Mouse (Mus musculus) liver, adult 10 weeks (tissue): Measurements from ENCODE around the gene Acot6. TPM values are rescaled to one million over a fixed set of nuclear protein-coding genes. Genes with fewer than 3 reads are reported as not detected.

Source experiments
- polyA plus RNA-seq: library from polyadenylated mRNA; stranded (reverse); fragments of 350-450 nt; fragmentation: Illumina TruSeq; extraction: RNeasy Lipid Tissue Mini Kit (QIAGEN cat#74804); gene quantifications from one replicate; pipeline ENCODE4 v1.2.3, GENCODE M21; 2014; ENCODE audit warnings: low read depth, low replicate concordance

The Acot6 gene
- polyA plus RNA-seq = 2.0 TPM

DNA sequence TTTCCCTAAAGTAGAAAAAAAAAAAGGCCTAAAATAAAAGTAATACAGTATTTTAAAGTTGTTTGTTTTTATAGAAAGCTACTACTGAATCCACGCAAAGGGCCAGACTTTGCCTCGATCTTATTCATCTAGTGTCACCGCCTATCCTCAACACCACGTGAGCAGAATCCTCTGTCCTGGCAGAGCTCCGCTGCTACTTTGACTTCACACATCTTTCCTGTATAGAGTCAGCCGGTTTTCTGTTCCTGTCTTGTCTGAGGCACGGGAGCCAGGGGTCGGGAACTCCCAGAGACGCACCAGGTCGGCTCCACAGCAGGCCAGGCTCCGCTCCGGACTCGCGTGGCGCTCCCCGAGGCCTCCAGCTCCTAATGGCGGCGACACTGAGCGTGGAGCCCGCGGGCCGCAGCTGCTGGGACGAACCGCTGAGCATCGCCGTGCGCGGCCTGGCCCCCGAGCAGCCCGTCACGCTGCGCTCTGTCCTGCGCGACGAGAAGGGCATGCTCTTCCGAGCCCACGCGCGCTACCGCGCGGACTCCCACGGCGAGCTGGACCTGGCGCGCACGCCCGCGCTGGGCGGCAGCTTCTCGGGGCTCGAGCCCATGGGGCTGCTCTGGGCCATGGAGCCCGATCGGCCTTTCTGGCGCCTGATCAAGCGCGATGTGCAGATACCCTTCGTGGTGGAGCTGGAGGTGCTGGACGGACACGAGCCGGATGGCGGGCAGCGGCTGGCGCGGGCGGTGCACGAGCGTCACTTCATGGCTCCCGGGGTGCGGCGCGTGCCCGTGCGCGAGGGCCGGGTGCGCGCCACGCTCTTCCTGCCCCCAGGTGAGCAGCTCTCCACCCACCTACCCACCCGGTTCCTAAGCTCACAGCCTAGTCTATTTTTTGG is at the start of gene Acot6:
Gene Acot6, plus strand, starts transcription at position 51 of the 889 bp plus-strand sequence.

DNA sequence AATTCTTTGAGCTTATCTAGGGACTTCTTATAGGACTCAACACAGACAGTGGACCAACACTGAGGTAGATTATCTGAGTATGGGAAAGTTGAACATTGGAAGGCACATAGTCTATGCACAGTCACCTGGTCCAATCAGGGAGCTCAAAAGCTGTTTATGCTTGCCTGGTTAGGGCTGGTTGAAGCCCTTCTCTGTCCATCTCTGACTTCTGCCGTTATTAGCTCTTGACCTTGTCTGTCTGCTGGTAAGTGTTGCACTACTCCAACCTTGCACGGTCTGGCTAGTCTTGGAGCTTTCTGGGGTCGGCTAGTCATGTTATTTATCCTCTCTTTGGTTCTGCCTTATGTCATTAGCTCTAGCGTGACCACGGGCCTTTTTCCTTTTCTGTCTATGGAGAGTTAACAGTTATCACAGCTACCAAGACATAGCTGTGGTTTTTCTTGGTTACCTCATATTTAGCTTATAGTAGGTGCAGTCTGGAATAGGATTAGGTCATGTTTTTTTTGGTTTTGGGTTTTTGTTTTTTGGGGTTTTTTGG is 48.4 kb upstream of the Acot6 start, which contains the start of gene Acot3:
Gene Acot3, plus strand, starts transcription at position 208 of the 538 bp plus-strand sequence.

DNA sequence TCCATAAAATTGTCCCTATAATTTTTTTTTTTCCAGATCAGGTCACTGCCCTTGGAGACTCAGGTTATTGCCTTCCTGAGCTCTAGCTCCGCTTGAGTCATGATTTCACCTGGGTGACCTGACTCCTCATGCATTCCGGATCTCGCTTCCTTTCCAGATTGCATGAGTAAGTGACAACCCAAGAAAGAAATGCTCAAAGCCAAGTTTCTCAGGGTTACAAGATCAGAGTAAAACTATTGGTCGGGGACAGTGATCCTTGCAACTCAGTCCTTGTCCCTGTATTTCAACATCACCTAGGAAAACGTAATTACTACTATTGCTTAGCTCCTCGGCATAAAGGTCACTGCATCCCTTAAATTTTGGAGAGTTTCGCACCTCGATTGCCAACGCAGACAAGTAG is 31.5 kb upstream of the Acot6 start, which contains the start of gene Acot5:
Gene Acot5, plus strand, starts transcription at position 340 of the 400 bp plus-strand sequence.

DNA sequence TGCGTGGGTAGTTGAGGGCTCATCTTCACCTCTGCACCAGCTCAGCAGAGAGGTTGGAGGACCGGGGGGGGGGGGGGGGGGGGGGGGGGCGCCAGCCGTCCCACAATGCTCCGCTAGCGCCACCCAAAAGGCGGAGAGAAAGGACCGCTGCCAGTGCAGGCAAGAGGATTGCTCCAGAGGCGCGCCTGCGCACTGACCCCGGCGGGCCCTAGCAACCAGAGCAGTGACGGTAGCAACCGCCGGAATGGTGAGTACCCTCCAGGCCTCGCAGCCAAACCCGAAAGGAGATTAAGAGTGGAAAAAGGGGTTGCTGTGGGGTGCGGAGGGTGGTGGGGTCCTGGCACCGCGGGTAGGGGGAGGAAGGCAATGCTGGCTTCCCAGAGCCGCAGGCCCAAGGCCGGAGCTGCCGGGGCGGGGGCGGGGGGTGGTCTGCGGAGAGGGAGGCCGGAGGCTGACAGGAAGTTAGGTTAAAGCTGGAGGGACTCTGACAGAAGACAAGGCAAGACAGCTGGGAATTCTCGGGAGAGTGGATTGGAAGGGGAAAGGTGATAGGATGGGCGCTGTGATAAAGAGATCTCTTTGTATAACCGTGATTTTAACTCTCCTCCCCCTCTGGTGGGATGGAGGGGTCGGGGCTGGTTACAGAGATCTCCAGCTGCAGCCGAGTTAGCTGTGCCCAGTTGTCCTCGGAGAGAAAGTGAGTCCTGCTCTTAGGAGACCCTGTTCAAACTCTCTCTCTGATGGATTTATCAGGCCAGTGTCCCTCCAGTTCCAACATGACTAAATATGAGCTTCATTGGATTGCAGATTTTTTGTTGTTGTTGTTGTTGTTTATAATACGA is 13.9 kb downstream of the Acot6 start, which contains the start of gene Dnal1:
Gene Dnal1, plus strand, starts transcription at position 214 of the 842 bp plus-strand sequence.

DNA sequence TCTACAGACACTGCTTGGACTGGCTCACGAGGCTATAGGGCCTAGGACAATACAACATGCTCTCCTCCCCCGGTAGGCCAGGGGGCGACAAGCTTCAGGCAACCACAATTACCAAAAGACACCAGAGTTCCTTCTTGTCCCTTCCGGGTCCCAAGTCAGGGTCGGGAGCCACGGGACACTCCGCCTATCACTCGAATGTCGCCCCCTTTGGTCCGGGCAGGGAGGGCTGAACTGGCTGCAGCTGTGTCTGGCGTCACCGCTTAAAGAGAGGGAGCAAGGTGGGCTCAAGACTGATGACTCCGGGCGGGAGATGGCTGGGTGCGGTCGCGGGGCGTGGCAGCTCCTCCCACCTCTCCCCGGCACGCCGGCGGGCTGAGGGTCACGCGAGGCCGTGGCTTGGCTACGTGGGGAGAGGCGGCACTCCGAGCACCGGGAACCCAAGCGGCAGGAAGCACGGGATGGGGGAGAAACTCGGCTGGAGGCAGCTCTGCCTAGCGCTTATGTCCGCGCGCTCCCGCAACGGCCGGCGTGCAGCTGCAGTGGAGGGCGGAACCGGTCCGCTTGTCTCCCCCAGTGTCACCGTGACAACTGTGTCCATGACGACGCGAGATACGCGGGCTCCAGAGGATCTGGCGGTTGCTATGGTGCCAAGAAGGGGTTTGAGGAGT is 47.6 kb downstream of the Acot6 start, which contains the start of gene Pnma1:
Gene Pnma1, minus strand, starts transcription at position 536 of the 668 bp plus-strand sequence.

Other genes starting within 250 kb of the Acot6 start
- 17.6 TPM for gene Numb, start 178.7 kb upstream of the Acot6 start, polyA plus RNA-seq
- 1.3 TPM for gene Riox1, start 150.0 kb upstream of the Acot6 start, polyA plus RNA-seq
- gene Heatr4, start 115.8 kb upstream of the Acot6 start, polyA plus RNA-seq = not detected
- 2.5 TPM for gene Acot2, start 112.8 kb upstream of the Acot6 start, polyA plus RNA-seq
- gene Acot1, start 91.2 kb upstream of the Acot6 start, polyA plus RNA-seq = 68.6 TPM
- gene Acot4, start 62.3 kb upstream of the Acot6 start, polyA plus RNA-seq = 80.2 TPM
- gene Gm49366, start 61.7 kb upstream of the Acot6 start, polyA plus RNA-seq = not detected
- gene Acot3, start 48.5 kb upstream of the Acot6 start, polyA plus RNA-seq = 49.5 TPM
- not detected for gene Acot5, start 31.3 kb upstream of the Acot6 start, polyA plus RNA-seq
- 1.4 TPM for gene Dnal1, start 13.7 kb downstream of the Acot6 start, polyA plus RNA-seq
- not detected for gene Pnma1, start 47.8 kb downstream of the Acot6 start, polyA plus RNA-seq
- 3.2 TPM for gene Elmsan1, start 118.2 kb downstream of the Acot6 start, polyA plus RNA-seq
- gene Ptgr2, start 184.6 kb downstream of the Acot6 start, polyA plus RNA-seq = 87.0 TPM
- gene Zfp410, start 216.2 kb downstream of the Acot6 start, polyA plus RNA-seq = 13.7 TPM